Mouse (Mus musculus): ENCODE results near the gene Myoc. TPM values are rescaled to one million over a fixed set of nuclear protein-coding genes. Genes with fewer than 3 reads are reported as not detected.

Myoc gene
- total RNA-seq, 1 experiment: not detected

GRCm38 (mm10) chr1:162646083-162646686 lies 7.2 kb downstream of the Myoc start:
- DNase-seq (ENCODE audit: low read depth, low spot score): peak; percentile 21
- in situ Hi-C loops (cut with MboI; ENCODE audit: low sequenced_read_pairs in 2 of 2, unreplicated experiment in 2 of 2): no loop called here

GRCm38 (mm10) chr1:162648416-162648815 lies 9.5 kb downstream of the Myoc start:
- no peak for DNase-seq (ENCODE audit: low read depth, low spot score)
- in situ Hi-C loops (cut with MboI; ENCODE audit: low sequenced_read_pairs in 2 of 2, unreplicated experiment in 2 of 2): no loop called here
- no peaks in the 10 kb centered on the region; a peak in 1 of 4 replicates for H3K4me1 ChIP-seq (ENCODE audit: control insufficient read depth in 2 of 2, insufficient read depth in 2 of 2, low read length in 2 of 2, poor library complexity in 1 of 2)
- no peak for TF ChIP-seq ZNF384 (IDR thresholded peaks at IDR 0.05; ENCODE audit: low read depth, low read length)
- TF ChIP-seq CHD2 (IDR thresholded peaks at IDR 0.05; ENCODE audit: low read depth, low read length): no peak
- no peak for TF ChIP-seq ZC3H11A (IDR thresholded peaks at IDR 0.05; ENCODE audit: borderline replicate concordance, low read depth, low read length)
- TF ChIP-seq MAFK (IDR thresholded peaks at IDR 0.05; ENCODE audit: insufficient read depth, low read depth, low read length): no peak
- TF ChIP-seq HCFC1 (IDR thresholded peaks at IDR 0.05; ENCODE audit: borderline replicate concordance, insufficient read depth, low read length): no peak
- no peaks in the 10 kb centered on the region for H3K9me3 ChIP-seq (ENCODE audit: control insufficient read depth, insufficient read depth, low read depth, low read length)
- H3K4me3 ChIP-seq (ENCODE audit: insufficient read depth in 1 of 2, low read depth in 1 of 2, low read length in 2 of 2, poor library complexity in 1 of 2, severe bottlenecking in 1 of 2): no peak overlapping the region
- H3K9ac ChIP-seq (ENCODE audit: insufficient read depth, low read depth, low read length, poor library complexity, severe bottlenecking): no peak overlapping the region
- H3K27ac ChIP-seq (ENCODE audit: insufficient read depth, low read depth, low read length, poor library complexity, severe bottlenecking): no peak overlapping the region
- no peaks in the 10 kb centered on the region for H3K36me3 ChIP-seq (ENCODE audit: control insufficient read depth, insufficient read depth, low read length, poor library complexity, severe bottlenecking)

More at GRCm38 (mm10) chr1:162646083-162646686, 7.2 kb downstream of the Myoc start:
- Histone ChIP-seq H3K9me3 (ENCODE audit: control insufficient read depth, insufficient read depth, low read depth, low read length) (no peaks in the 10 kb centered on the region), H3K27ac (ENCODE audit: insufficient read depth, low read depth, low read length, poor library complexity, severe bottlenecking) (no peak overlapping the region), H3K4me1 (ENCODE audit: control insufficient read depth in 2 of 2, insufficient read depth in 2 of 2, low read length in 2 of 2, poor library complexity in 1 of 2) (no peaks in the 10 kb centered on the region; a peak in 1 of 4 replicates), H3K36me3 (ENCODE audit: control insufficient read depth, insufficient read depth, low read length, poor library complexity, severe bottlenecking) (no peaks in the 10 kb centered on the region), H3K4me3 (ENCODE audit: insufficient read depth in 1 of 2, low read depth in 1 of 2, low read length in 2 of 2, poor library complexity in 1 of 2, severe bottlenecking in 1 of 2) (no peak overlapping the region), H3K9ac (ENCODE audit: insufficient read depth, low read depth, low read length, poor library complexity, severe bottlenecking) (no peak overlapping the region)
- TF ChIP-seq CHD2 (IDR thresholded peaks at IDR 0.05; ENCODE audit: low read depth, low read length) (no peak), ZC3H11A (IDR thresholded peaks at IDR 0.05; ENCODE audit: borderline replicate concordance, low read depth, low read length) (no peak), HCFC1 (IDR thresholded peaks at IDR 0.05; ENCODE audit: borderline replicate concordance, insufficient read depth, low read length) (no peak), ZNF384 (IDR thresholded peaks at IDR 0.05; ENCODE audit: low read depth, low read length) (no peak), MAFK (IDR thresholded peaks at IDR 0.05; ENCODE audit: insufficient read depth, low read depth, low read length) (no peak)

- no peaks in the 10 kb centered on the region for H3K9me3 ChIP-seq (ENCODE audit: control insufficient read depth, insufficient read depth, low read depth, low read length)
- H3K36me3 ChIP-seq (ENCODE audit: control insufficient read depth, insufficient read depth, low read length, poor library complexity, severe bottlenecking): no peaks in the 10 kb centered on the region
- TF ChIP-seq ZC3H11A (IDR thresholded peaks at IDR 0.05; ENCODE audit: borderline replicate concordance, low read depth, low read length) (no peak), ZNF384 (IDR thresholded peaks at IDR 0.05; ENCODE audit: low read depth, low read length) (no peak), HCFC1 (IDR thresholded peaks at IDR 0.05; ENCODE audit: borderline replicate concordance, insufficient read depth, low read length) (no peak), CHD2 (IDR thresholded peaks at IDR 0.05; ENCODE audit: low read depth, low read length) (no peak), MAFK (IDR thresholded peaks at IDR 0.05; ENCODE audit: insufficient read depth, low read depth, low read length) (no peak)
- H3K9ac ChIP-seq (ENCODE audit: insufficient read depth, low read depth, low read length, poor library complexity, severe bottlenecking): no peak within 1 kb of the TSS
- no peak within 1 kb of the TSS for H3K27ac ChIP-seq (ENCODE audit: insufficient read depth, low read depth, low read length, poor library complexity, severe bottlenecking)
- no peak within 1 kb of the TSS for H3K4me3 ChIP-seq (ENCODE audit: insufficient read depth in 1 of 2, low read depth in 1 of 2, low read length in 2 of 2, poor library complexity in 1 of 2, severe bottlenecking in 1 of 2)
- no peak for DNase-seq (ENCODE audit: low read depth, low spot score)
- no peaks in the 10 kb centered on the region for H3K4me1 ChIP-seq (ENCODE audit: control insufficient read depth in 2 of 2, insufficient read depth in 2 of 2, low read length in 2 of 2, poor library complexity in 1 of 2)
- in situ Hi-C loops (cut with MboI; ENCODE audit: low sequenced_read_pairs in 2 of 2, unreplicated experiment in 2 of 2): loop anchor here (25.0 kb wide), 1 partner anchor 296 kb away; no protein-coding TSS in a partner anchor
Measured at GRCm38 (mm10) chr1:162658119-162658518, 19.2 kb downstream of the Myoc start, which contains the start of gene Myocos. TSS of gene Myocos (minus strand) at chr1:162658219.

GRCm38 (mm10) chr1:162660276-162660860 lies 21.4 kb downstream of the Myoc start:
- Histone ChIP-seq H3K9ac (ENCODE audit: insufficient read depth, low read depth, low read length, poor library complexity, severe bottlenecking) (no peak overlapping the region), H3K27ac (ENCODE audit: insufficient read depth, low read depth, low read length, poor library complexity, severe bottlenecking) (no peak overlapping the region), H3K36me3 (ENCODE audit: control insufficient read depth, insufficient read depth, low read length, poor library complexity, severe bottlenecking) (no peaks in the 10 kb centered on the region), H3K4me3 (ENCODE audit: insufficient read depth in 1 of 2, low read depth in 1 of 2, low read length in 2 of 2, poor library complexity in 1 of 2, severe bottlenecking in 1 of 2) (no peak overlapping the region), H3K4me1 (ENCODE audit: control insufficient read depth in 2 of 2, insufficient read depth in 2 of 2, low read length in 2 of 2, poor library complexity in 1 of 2) (no peaks in the 10 kb centered on the region), H3K9me3 (ENCODE audit: control insufficient read depth, insufficient read depth, low read depth, low read length) (no peaks in the 10 kb centered on the region)
- TF ChIP-seq CHD2 (IDR thresholded peaks at IDR 0.05; ENCODE audit: low read depth, low read length): no peak
- no peak for TF ChIP-seq ZC3H11A (IDR thresholded peaks at IDR 0.05; ENCODE audit: borderline replicate concordance, low read depth, low read length)
- no peak for TF ChIP-seq MAFK (IDR thresholded peaks at IDR 0.05; ENCODE audit: insufficient read depth, low read depth, low read length)
- in situ Hi-C loops (cut with MboI; ENCODE audit: low sequenced_read_pairs in 2 of 2, unreplicated experiment in 2 of 2): loop anchor here (25.0 kb wide), 1 partner anchor 298 kb away; no protein-coding TSS in a partner anchor
- no peak for DNase-seq (ENCODE audit: low read depth, low spot score)
